Mouse (Mus musculus): Measurements from ENCODE around the gene Dcst2. TPM values are rescaled to one million over a fixed set of nuclear protein-coding genes. Genes with fewer than 3 reads are reported as not detected.

The Dcst2 gene
- total and polyA plus RNA-seq, 2 experiments from 2014 or later = 0.51 TPM; not detected in 1

GRCm38 (mm10) chr3:89316833-89317232 is 44.9 kb upstream of the Dcst2 start:
- DNase-seq (ENCODE audit: low spot score) = peak; percentile 91
- ATAC-seq (ENCODE audit: low FRiP score) = 0 out of 2 replicates have a peak, but pooled peaks have one; percentile 11
- peak; percentile 97 for TF ChIP-seq CTCF (IDR thresholded peaks at IDR 0.05)
- WGBS = 0% methylated on average over 4 of the region's 4 CpGs
- H3K4me3 ChIP-seq (ENCODE audit: low read depth, low read length) = no peak overlapping the region
- peak overlapping the region; percentile 32; the same call in 1 of the 2 replicates for H3K27ac ChIP-seq (ENCODE audit: low read depth, low read length)
- peaks cover 16% of the 10 kb centered on the region for H3K36me3 ChIP-seq (ENCODE audit: insufficient read depth, low read length)
- H3K4me2 ChIP-seq (ENCODE audit: low read depth, low read length, poor library complexity, severe bottlenecking) = peak overlapping the region; percentile 29; the same call in 1 of the 2 replicates
- H3K27me3 ChIP-seq (ENCODE audit: insufficient read depth, low read length) = no peaks in the 10 kb centered on the region
- no peaks in the 10 kb centered on the region for H3K9me3 ChIP-seq (ENCODE audit: low read length)
- H3K9ac ChIP-seq (replicated peaks; ENCODE audit: low read length, poor library complexity, severe bottlenecking) = peak overlapping the region; percentile 29; the same call in 1 of the 2 replicates
- H3K4me1 ChIP-seq (ENCODE audit: insufficient read depth, low read length) = no peaks in the 10 kb centered on the region

DNA sequence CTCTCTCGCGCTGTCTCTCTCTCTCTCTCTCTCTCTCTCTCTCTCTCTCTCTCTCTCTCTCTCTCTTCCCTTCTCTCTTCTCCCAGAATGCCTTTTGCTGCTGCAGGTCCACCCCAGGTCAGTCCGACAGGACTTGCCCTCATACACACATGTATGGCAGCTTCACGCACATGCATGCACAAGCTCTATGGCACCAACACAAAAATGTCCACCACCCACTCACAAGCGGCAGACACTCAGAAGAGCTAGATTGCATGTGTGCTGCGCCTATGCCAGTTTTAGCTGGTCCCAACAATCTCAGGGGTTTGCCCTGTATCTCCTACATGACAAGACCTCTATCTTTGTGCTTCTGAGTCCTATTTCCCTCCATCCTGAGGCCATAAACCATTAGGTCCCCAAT is 44.5 kb upstream of the Dcst2 start:
- no peaks in the 10 kb centered on the region for H3K9me3 ChIP-seq (ENCODE audit: low read length)
- no peak for ATAC-seq (ENCODE audit: low FRiP score)
- no peak for DNase-seq (ENCODE audit: low spot score)
- WGBS = 42% methylated on average over 6 of the region's 6 CpGs
- peaks cover 16% of the 10 kb centered on the region for H3K36me3 ChIP-seq (ENCODE audit: insufficient read depth, low read length)
- H3K4me2 ChIP-seq (ENCODE audit: low read depth, low read length, poor library complexity, severe bottlenecking) = 0 out of 2 replicates have a peak overlapping the region, but pooled peaks have one; percentile 9
- H3K9ac ChIP-seq (replicated peaks; ENCODE audit: low read length, poor library complexity, severe bottlenecking) = 0 out of 2 replicates have a peak overlapping the region, but pooled peaks have one; percentile 29
- no peak for TF ChIP-seq CTCF (IDR thresholded peaks at IDR 0.05)
- peak overlapping the region; percentile 32; the same call in 1 of the 2 replicates for H3K27ac ChIP-seq (ENCODE audit: low read depth, low read length)
- no peaks in the 10 kb centered on the region for H3K27me3 ChIP-seq (ENCODE audit: insufficient read depth, low read length)
- H3K4me3 ChIP-seq (ENCODE audit: low read depth, low read length) = no peak overlapping the region
- no peaks in the 10 kb centered on the region for H3K4me1 ChIP-seq (ENCODE audit: insufficient read depth, low read length)

DNA sequence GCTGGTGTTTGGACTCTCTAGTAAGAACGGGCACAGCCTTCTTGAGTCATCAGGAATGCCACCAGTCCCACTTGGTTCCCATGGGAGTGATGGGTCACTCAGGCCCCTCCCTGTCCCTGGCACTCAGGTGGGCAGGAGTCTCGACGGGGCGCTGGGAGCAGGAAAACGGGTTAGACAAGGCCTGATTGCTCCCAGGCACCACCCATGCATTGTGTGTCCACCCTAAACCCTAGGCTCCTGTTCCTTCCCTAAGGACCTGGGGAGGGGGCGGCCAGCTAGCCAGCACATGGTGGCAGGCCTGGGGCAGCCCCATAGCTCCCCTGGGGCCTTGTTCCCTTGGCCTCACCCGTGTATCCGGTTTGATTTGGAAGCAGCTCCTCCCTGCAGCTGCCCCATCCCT is 43.5 kb upstream of the Dcst2 start:
- TF ChIP-seq CTCF (IDR thresholded peaks at IDR 0.05) = no peak
- no peak for DNase-seq (ENCODE audit: low spot score)
- Histone ChIP-seq H3K9me3 (ENCODE audit: low read length) (no peaks in the 10 kb centered on the region), H3K27ac (ENCODE audit: low read depth, low read length) (no peak overlapping the region), H3K4me3 (ENCODE audit: low read depth, low read length) (no peak overlapping the region), H3K9ac (replicated peaks; ENCODE audit: low read length, poor library complexity, severe bottlenecking) (no peak overlapping the region), H3K4me2 (ENCODE audit: low read depth, low read length, poor library complexity, severe bottlenecking) (no peak overlapping the region), H3K4me1 (ENCODE audit: insufficient read depth, low read length) (no peaks in the 10 kb centered on the region), H3K27me3 (ENCODE audit: insufficient read depth, low read length) (no peaks in the 10 kb centered on the region), H3K36me3 (ENCODE audit: insufficient read depth, low read length) (peaks cover 11% of the 10 kb centered on the region)
- no peak for ATAC-seq (ENCODE audit: low FRiP score)
- 74% methylated on average over 8 of the region's 8 CpGs for WGBS

DNA sequence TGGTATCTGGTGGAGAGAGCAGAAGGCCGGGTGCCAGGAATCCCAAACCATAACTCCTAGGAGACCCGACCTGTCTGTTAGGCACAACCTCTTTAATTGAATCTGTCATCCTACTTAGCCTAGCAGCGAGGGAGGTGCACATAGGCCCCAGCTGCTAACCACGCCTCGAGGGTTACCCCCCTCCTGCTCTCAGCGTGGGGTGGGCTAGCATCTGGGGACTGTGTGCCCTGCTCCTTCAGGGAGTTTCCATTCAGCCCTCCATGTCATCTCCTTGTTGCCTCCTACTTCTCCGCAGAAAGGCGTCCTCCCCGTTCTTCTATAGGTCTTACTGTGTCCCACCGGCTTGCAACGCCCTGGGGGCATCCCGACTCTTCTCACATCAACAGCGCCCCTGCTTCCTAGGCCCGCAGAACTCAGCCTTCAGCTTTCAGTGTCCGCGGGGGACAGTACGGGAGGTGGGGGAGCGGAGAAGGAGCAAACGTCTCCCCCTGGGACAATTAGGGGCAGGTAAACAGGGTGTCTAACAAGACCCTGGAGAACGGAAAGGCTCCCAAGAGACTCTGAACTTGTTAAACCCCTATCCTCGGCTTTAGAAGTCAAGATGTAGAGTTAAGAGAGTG is 42.7 kb upstream of the Dcst2 start:
- Histone ChIP-seq H3K36me3 (ENCODE audit: insufficient read depth, low read length) (peaks cover 10% of the 10 kb centered on the region), H3K9me3 (ENCODE audit: low read length) (no peaks in the 10 kb centered on the region), H3K27me3 (ENCODE audit: insufficient read depth, low read length) (no peaks in the 10 kb centered on the region), H3K4me1 (ENCODE audit: insufficient read depth, low read length) (no peaks in the 10 kb centered on the region), H3K27ac (ENCODE audit: low read depth, low read length) (0 out of 2 replicates have a peak overlapping the region, but pooled peaks have one; percentile 94), H3K4me2 (ENCODE audit: low read depth, low read length, poor library complexity, severe bottlenecking) (peak overlapping the region; percentile 80), H3K9ac (replicated peaks; ENCODE audit: low read length, poor library complexity, severe bottlenecking) (peak overlapping the region; percentile 82; the same call in 1 of the 2 replicates), H3K4me3 (ENCODE audit: low read depth, low read length) (peak overlapping the region; percentile 72)
- DNase-seq (ENCODE audit: low spot score) (no peak), ATAC-seq (ENCODE audit: low FRiP score) (no peak)
- TF ChIP-seq CTCF (IDR thresholded peaks at IDR 0.05) = no peak
- WGBS = 9% methylated on average over 21 of the region's 21 CpGs

- DNase-seq (ENCODE audit: low spot score) = peak; percentile 54
- Histone ChIP-seq H3K27me3 (ENCODE audit: insufficient read depth, low read length) (no peaks in the 10 kb centered on the region), H3K4me1 (ENCODE audit: insufficient read depth, low read length) (no peaks in the 10 kb centered on the region), H3K9me3 (ENCODE audit: low read length) (no peaks in the 10 kb centered on the region), H3K4me2 (ENCODE audit: low read depth, low read length, poor library complexity, severe bottlenecking) (peak overlapping the region; percentile 80), H3K9ac (replicated peaks; ENCODE audit: low read length, poor library complexity, severe bottlenecking) (peak overlapping the region; percentile 82), H3K27ac (ENCODE audit: low read depth, low read length) (peak overlapping the region; percentile 94), H3K36me3 (ENCODE audit: insufficient read depth, low read length) (peaks cover 7% of the 10 kb centered on the region), H3K4me3 (ENCODE audit: low read depth, low read length) (peak overlapping the region; percentile 72)
- WGBS = 2% methylated on average over 58 of the region's 58 CpGs
- 0 out of 2 replicates have a peak, but pooled peaks have one; percentile 9 for ATAC-seq (ENCODE audit: low FRiP score)
- no peak for TF ChIP-seq CTCF (IDR thresholded peaks at IDR 0.05)
Observed at GRCm38 (mm10) chr3:89319591-89320350, 42.0 kb upstream of the Dcst2 start.

All from midbrain, postnatal 0 days (tissue).